Mouse (Mus musculus) lung, adult 2 months (tissue): ENCODE results near the gene Cdv3. TPM values are rescaled to one million over a fixed set of nuclear protein-coding genes. Genes with fewer than 3 reads are reported as not detected.

ENCODE experiments used
- DNase-seq: peaks from one replicate; pipeline ENCODE4 v3.0.0; 2022
- H3K4me1 ChIP-seq: fragments of 200-500 bp; 2 replicates; pipeline ENCODE4 v1.6.1; 2011; ENCODE audit warnings: low read length; ENCODE audit not compliant: control insufficient read depth, insufficient read depth
- H3K4me3 ChIP-seq: fragments of 200-500 bp; replicated peaks from 2 replicates; pipeline ENCODE3; 2011; ENCODE audit warnings: low read depth, mild to moderate bottlenecking, control low read depth, low read length; ENCODE audit errors: extremely low read depth
- CTCF ChIP-seq: fragments of 200-500 bp; IDR thresholded peaks from 2 replicates; pipeline ENCODE4 v1.5.1; 2011; ENCODE audit warnings: mild to moderate bottlenecking, low read length, control low read depth; ENCODE audit not compliant: insufficient read depth
- POLR2A ChIP-seq: fragments of 200-500 bp; IDR thresholded peaks from 2 replicates; pipeline ENCODE4 v1.6.1; 2011; ENCODE audit warnings: low read depth, mild to moderate bottlenecking, control low read depth, low read length, borderline replicate concordance; ENCODE audit errors: extremely low read depth
- WGBS: fragments of 180-500 bp; shearing (Covaris S2); methylation state at CpG from one replicate; pipeline ENCODE4 v1.1.7; 2018; 5-methylcytosine and 5-hydroxymethylcytosine counted together
- polyA plus RNA-seq: library from polyadenylated mRNA; depleted of rRNA; stranded (reverse); fragments of >200 nt; gene quantifications from 2 replicates; pipeline ENCODE4 v1.2.3, GENCODE M21; 2012; rRNA removed

Gene Cdv3
- polyA plus RNA-seq, 1 experiment: 31.5 TPM

GRCm38 (mm10) chr9:103305332-103306041, 60.2 kb downstream of the Cdv3 start:
- Histone ChIP-seq H3K4me3 (peak overlapping the region; percentile 61), H3K4me1 (no peaks in the 10 kb centered on the region)
- TF ChIP-seq CTCF (no peak), POLR2A (no peak)
- DNase-seq: no peak
- WGBS: 1% methylated on average over 40 of the region's 40 CpGs

- peak; percentile 92 for DNase-seq
- Histone ChIP-seq H3K4me1 (no peaks in the 10 kb centered on the region), H3K4me3 (peak within 1 kb of the TSS; percentile 86)
- under 1% methylated on average over 49 of the region's 49 CpGs for WGBS
- TF ChIP-seq POLR2A: peak; percentile 98
- no peak for TF ChIP-seq CTCF
Measured at GRCm38 (mm10) chr9:103304927-103305326, 60.7 kb downstream of the Cdv3 start, which contains the start of the genes 1300017J02Rik and Topbp1. TSS of gene 1300017J02Rik (minus strand) at chr9:103305082. TSS of gene Topbp1 (plus strand) at chr9:103305215.

Other genes starting within 250 kb of the Cdv3 start
- gene Srprb, start 163.7 kb downstream of the Cdv3 start, polyA plus RNA-seq: 49.1 and 52.5 TPM in 2 replicates
- gene Gm20425, start 135.5 kb downstream of the Cdv3 start, polyA plus RNA-seq: 0.08 and 0.27 TPM in 2 replicates
- 569 and 855 TPM in 2 replicates for gene Trf, start 135.4 kb downstream of the Cdv3 start, polyA plus RNA-seq
- 0.07 and 0.26 TPM in 2 replicates for gene 1300017J02Rik, start 60.8 kb downstream of the Cdv3 start, polyA plus RNA-seq
- gene Topbp1, start 60.6 kb downstream of the Cdv3 start, polyA plus RNA-seq: 7.0 and 8.0 TPM in 2 replicates
- gene Bfsp2, start 114.6 kb upstream of the Cdv3 start, polyA plus RNA-seq: 0.23 and 0.33 TPM in 2 replicates